20 mouse cellular contexts compared by ENCODE assay signal in genomic region chr4:41329481-41329880, GRCm38 (mm10).
"Had no signal": no experiment of that assay in that cellular context is flagged by ENCODE, and none has a peak within 500 bp of the region (broad histone marks: within the 10 kb centered on the region; RNA-seq: fewer than 3 reads in every experiment).

No protein-coding gene starts in this region.

- H3K9me3 ChIP-seq: intestine, embryonic 15.5 days; limb, embryonic 12.5 days; limb, embryonic 15.5 days; neural tube, embryonic 12.5 days; neural tube, embryonic 15.5 days; stomach, embryonic 15.5 days had no signal

- H3K4me2 ChIP-seq: intestine, embryonic 15.5 days; limb, embryonic 12.5 days; limb, embryonic 15.5 days; lung, embryonic 14.5 days; midbrain, embryonic 11.5 days; neural tube, embryonic 12.5 days; neural tube, embryonic 15.5 days; stomach, embryonic 15.5 days had no signal

- H3K4me3 ChIP-seq: intestine, embryonic 15.5 days; limb, embryonic 12.5 days; limb, embryonic 15.5 days; neural tube, embryonic 12.5 days; neural tube, embryonic 15.5 days; stomach, embryonic 15.5 days had no signal

- DNase-seq: kidney, adult 11 months; kidney, adult 8-10 months; kidney, postnatal 14 days; kidney, postnatal 4 days; left cerebral cortex, postnatal 4 days; lung, embryonic 14.5 days; midbrain, embryonic 14.5 days; retina, postnatal 1 day; right cerebral cortex, postnatal 25 days; spleen, adult 18-20 months; thymus, postnatal 36 days had no signal

- H3K4me1 ChIP-seq: intestine, embryonic 15.5 days; limb, embryonic 12.5 days; limb, embryonic 15.5 days; neural tube, embryonic 12.5 days; neural tube, embryonic 15.5 days; stomach, embryonic 15.5 days had no signal

- ATAC-seq: intestine, embryonic 15.5 days; lung, postnatal 0 days had no signal

- H3K9ac ChIP-seq: intestine, embryonic 15.5 days; limb, embryonic 12.5 days; limb, embryonic 15.5 days; lung, embryonic 14.5 days; neural tube, embryonic 12.5 days; neural tube, embryonic 15.5 days; stomach, embryonic 15.5 days had no signal

- H3K27me3 ChIP-seq: intestine, embryonic 15.5 days; limb, embryonic 12.5 days; limb, embryonic 15.5 days; neural tube, embryonic 12.5 days; neural tube, embryonic 15.5 days; stomach, embryonic 15.5 days had no signal

- H3K27ac ChIP-seq: intestine, embryonic 15.5 days; limb, embryonic 12.5 days; limb, embryonic 15.5 days; macrophage; neural tube, embryonic 12.5 days; neural tube, embryonic 15.5 days; stomach, embryonic 15.5 days had no signal

- H3K36me3 ChIP-seq: intestine, embryonic 15.5 days; limb, embryonic 12.5 days; limb, embryonic 15.5 days; neural tube, embryonic 12.5 days; neural tube, embryonic 15.5 days; stomach, embryonic 15.5 days had no signal
